Mouse (Mus musculus): ENCODE data around the gene Lrat. TPM values are rescaled to one million over a fixed set of nuclear protein-coding genes. Genes with fewer than 3 reads are reported as not detected.

Gene Lrat
- 0.06 and 0.12 TPM in 2 replicates for polyA plus RNA-seq (2015; fragmentation: Nextera tagmentation; extraction: Ambion mirVana)

- H3K4me1 ChIP-seq: peaks cover 15% of the 10 kb centered on the region
- H3K27ac ChIP-seq: no peak within 1 kb of the TSS
- H3K36me3 ChIP-seq: no peaks in the 10 kb centered on the region
- H3K9ac ChIP-seq: no peak within 1 kb of the TSS
- peaks cover 39% of the 10 kb centered on the region for H3K27me3 ChIP-seq
- ATAC-seq (replicated peaks; ENCODE audit: low FRiP score): peak; percentile 77
- WGBS: under 1% methylated on average over 35 of the region's 35 CpGs
- H3K4me3 ChIP-seq (replicated peaks): peak within 1 kb of the TSS; percentile 46
- H3K4me2 ChIP-seq: peak within 1 kb of the TSS; percentile 86
- H3K9me3 ChIP-seq (replicated peaks): no peaks in the 10 kb centered on the region
Measured at GRCm38 (mm10) chr3:82903613-82904205, at the start of gene Lrat. TSS of gene Lrat (minus strand) at chr3:82903973.

GRCm38 (mm10) chr3:82952173-82952962, 48.6 kb upstream of the Lrat start:
- WGBS: 90% methylated on average over 4 of the region's 4 CpGs
- Histone ChIP-seq H3K9ac (no peak overlapping the region), H3K27ac (no peak overlapping the region), H3K27me3 (no peaks in the 10 kb centered on the region), H3K36me3 (no peaks in the 10 kb centered on the region), H3K4me2 (no peak overlapping the region), H3K9me3 (replicated peaks) (no peaks in the 10 kb centered on the region), H3K4me1 (no peaks in the 10 kb centered on the region), H3K4me3 (replicated peaks) (no peak overlapping the region)
- no peak for ATAC-seq (replicated peaks; ENCODE audit: low FRiP score)

GRCm38 (mm10) chr3:82950639-82951038, 46.9 kb upstream of the Lrat start:
- Histone ChIP-seq H3K9me3 (replicated peaks) (no peaks in the 10 kb centered on the region), H3K4me2 (no peak overlapping the region), H3K36me3 (no peaks in the 10 kb centered on the region), H3K4me3 (replicated peaks) (no peak overlapping the region), H3K9ac (no peak overlapping the region), H3K27me3 (no peaks in the 10 kb centered on the region), H3K4me1 (no peaks in the 10 kb centered on the region), H3K27ac (no peak overlapping the region)
- 57% methylated on average over 7 of the region's 7 CpGs for whole genome bisulfite sequencing
- no peak for ATAC-seq (replicated peaks; ENCODE audit: low FRiP score)

- Histone ChIP-seq H3K36me3 (no peaks in the 10 kb centered on the region), H3K27ac (no peak overlapping the region), H3K4me3 (replicated peaks) (no peak overlapping the region), H3K4me1 (no peaks in the 10 kb centered on the region), H3K9me3 (replicated peaks) (no peaks in the 10 kb centered on the region), H3K27me3 (no peaks in the 10 kb centered on the region), H3K9ac (no peak overlapping the region), H3K4me2 (no peak overlapping the region)
- ATAC-seq (replicated peaks; ENCODE audit: low FRiP score): no peak
- 76% methylated on average over 10 of the region's 10 CpGs for WGBS
Measured at GRCm38 (mm10) chr3:82950208-82950607, 46.4 kb upstream of the Lrat start.

GRCm38 (mm10) chr3:82946375-82947107, 42.8 kb upstream of the Lrat start:
- Histone ChIP-seq H3K4me2 (no peak overlapping the region), H3K27ac (no peak overlapping the region), H3K4me3 (replicated peaks) (no peak overlapping the region), H3K27me3 (no peaks in the 10 kb centered on the region), H3K36me3 (no peaks in the 10 kb centered on the region), H3K4me1 (no peaks in the 10 kb centered on the region), H3K9me3 (replicated peaks) (no peaks in the 10 kb centered on the region), H3K9ac (no peak overlapping the region)
- WGBS: 52% methylated on average over 6 of the region's 6 CpGs
- ATAC-seq (replicated peaks; ENCODE audit: low FRiP score): no peak

GRCm38 (mm10) chr3:82927917-82928316, 24.1 kb upstream of the Lrat start:
- Histone ChIP-seq H3K4me1 (no peaks in the 10 kb centered on the region), H3K9ac (no peak overlapping the region), H3K4me2 (no peak overlapping the region), H3K4me3 (replicated peaks) (no peak overlapping the region), H3K27ac (no peak overlapping the region), H3K36me3 (no peaks in the 10 kb centered on the region), H3K9me3 (replicated peaks) (no peaks in the 10 kb centered on the region), H3K27me3 (no peaks in the 10 kb centered on the region)
- ATAC-seq (replicated peaks; ENCODE audit: low FRiP score): no peak
- 82% methylated on average over 2 of the region's 2 CpGs for whole genome bisulfite sequencing

- ATAC-seq (replicated peaks; ENCODE audit: low FRiP score): no peak
- H3K9me3 ChIP-seq (replicated peaks): no peaks in the 10 kb centered on the region
- WGBS: 46% methylated on average over 1 of the region's 1 CpGs
- H3K27ac ChIP-seq: no peak overlapping the region
- H3K9ac ChIP-seq: no peak overlapping the region
- no peaks in the 10 kb centered on the region for H3K36me3 ChIP-seq
- no peaks in the 10 kb centered on the region for H3K4me1 ChIP-seq
- no peaks in the 10 kb centered on the region for H3K27me3 ChIP-seq
- H3K4me3 ChIP-seq (replicated peaks): no peak overlapping the region
- H3K4me2 ChIP-seq: no peak overlapping the region
Measured at GRCm38 (mm10) chr3:82915632-82916031, 11.9 kb upstream of the Lrat start.

- WGBS: 76% methylated on average over 2 of the region's 2 CpGs
- no peak for ATAC-seq (replicated peaks; ENCODE audit: low FRiP score)
Measured at GRCm38 (mm10) chr3:82908671-82909070, 4.9 kb upstream of the Lrat start.

GRCm38 (mm10) chr3:82904211-82904908, 587 bp upstream of the Lrat start:
- Histone ChIP-seq H3K4me1 (peaks cover 15% of the 10 kb centered on the region), H3K9ac (no peak overlapping the region), H3K9me3 (replicated peaks) (no peaks in the 10 kb centered on the region), H3K27ac (no peak overlapping the region), H3K27me3 (peaks cover 39% of the 10 kb centered on the region), H3K36me3 (no peaks in the 10 kb centered on the region), H3K4me3 (replicated peaks) (peak overlapping the region; percentile 46), H3K4me2 (peak overlapping the region; percentile 86)
- 0 out of 2 replicates have a peak, but pooled peaks have one; percentile 22 for ATAC-seq (replicated peaks; ENCODE audit: low FRiP score)
- under 1% methylated on average over 31 of the region's 31 CpGs for WGBS

More at GRCm38 (mm10) chr3:82908671-82909070, 4.9 kb upstream of the Lrat start:
- Histone ChIP-seq H3K36me3 (no peaks in the 10 kb centered on the region), H3K4me2 (no peak overlapping the region), H3K9ac (no peak overlapping the region), H3K4me3 (replicated peaks) (no peak overlapping the region), H3K27ac (no peak overlapping the region), H3K4me1 (peaks cover 10% of the 10 kb centered on the region), H3K27me3 (peaks cover 22% of the 10 kb centered on the region), H3K9me3 (replicated peaks) (no peaks in the 10 kb centered on the region)

GRCm38 (mm10) chr3:82902757-82903612, 788 bp downstream of the Lrat start:
- peaks cover 15% of the 10 kb centered on the region for H3K4me1 ChIP-seq
- H3K4me3 ChIP-seq (replicated peaks): peak overlapping the region; percentile 46
- peaks cover 39% of the 10 kb centered on the region for H3K27me3 ChIP-seq
- H3K27ac ChIP-seq: no peak overlapping the region
- no peaks in the 10 kb centered on the region for H3K9me3 ChIP-seq (replicated peaks)
- no peaks in the 10 kb centered on the region for H3K36me3 ChIP-seq
- no peak overlapping the region for H3K9ac ChIP-seq
- peak overlapping the region; percentile 86 for H3K4me2 ChIP-seq
- 20% methylated on average over 20 of the region's 20 CpGs for WGBS
- no peak for ATAC-seq (replicated peaks; ENCODE audit: low FRiP score)

GRCm38 (mm10) chr3:82888842-82889241, 14.9 kb downstream of the Lrat start:
- Histone ChIP-seq H3K27me3 (no peaks in the 10 kb centered on the region), H3K36me3 (no peaks in the 10 kb centered on the region), H3K4me3 (replicated peaks) (no peak overlapping the region), H3K4me2 (no peak overlapping the region), H3K4me1 (no peaks in the 10 kb centered on the region), H3K27ac (no peak overlapping the region), H3K9ac (no peak overlapping the region), H3K9me3 (replicated peaks) (no peaks in the 10 kb centered on the region)
- 12% methylated on average over 2 of the region's 2 CpGs for WGBS
- no peak for ATAC-seq (replicated peaks; ENCODE audit: low FRiP score)

Measured in kidney, embryonic 15.5 days (tissue).